24 mouse cellular contexts compared by ENCODE assay signal in genomic region chr2:126274826-126275405, GRCm38 (mm10).
DNase-seq lines count a peak whose midpoint lies in the region; ATAC-seq and TF ChIP-seq lines count a peak whose summit lies in the region.
"Had no signal": no experiment of that assay in that cellular context is flagged by ENCODE, and none has a peak within 500 bp of the region (broad histone marks: within the 10 kb centered on the region; RNA-seq: fewer than 3 reads in every experiment).

No protein-coding gene starts in this region.

- ATAC-seq in embryonic facial prominence, embryonic 14.5 days (ENCODE audit: low read depth) = no peak
- ATAC-seq in limb, embryonic 14.5 days (ENCODE audit: low FRiP score, low read depth) = peak; percentile 60
- ATAC-seq: activated CD4-positive, CD25-positive, alpha-beta regulatory T cell, adult 4 months; CD4-positive, CD25-positive, alpha-beta regulatory T cell, adult 4 months; forebrain, embryonic 15.5 days; intestine, postnatal 0 days had no signal

- no peak overlapping the region for H3K9ac ChIP-seq in CH12.LX (ENCODE audit: insufficient read depth, low read depth)
- no peak overlapping the region for H3K9ac ChIP-seq in embryonic facial prominence, embryonic 14.5 days (ENCODE audit: low read depth, low read length)
- H3K9ac ChIP-seq in limb, embryonic 14.5 days (ENCODE audit: low read depth, low read length, severe bottlenecking) = no peak overlapping the region
- H3K9ac ChIP-seq: forebrain, embryonic 12.5 days; forebrain, embryonic 15.5 days; heart, embryonic 13.5 days; hindbrain, embryonic 12.5 days; hindbrain, embryonic 15.5 days had no signal

- H3K9me3 ChIP-seq in CH12.LX (replicated peaks; ENCODE audit: low read length) = no peaks in the 10 kb centered on the region
- H3K9me3 ChIP-seq in embryonic facial prominence, embryonic 14.5 days (ENCODE audit: control insufficient read depth, low read length) = no peaks in the 10 kb centered on the region
- no peaks in the 10 kb centered on the region for H3K9me3 ChIP-seq in limb, embryonic 14.5 days (ENCODE audit: control insufficient read depth, low read length)
- H3K9me3 ChIP-seq: forebrain, embryonic 12.5 days; forebrain, embryonic 15.5 days; heart, embryonic 10.5 days; heart, embryonic 13.5 days; hindbrain, embryonic 12.5 days; hindbrain, embryonic 15.5 days had no signal

- H3K27ac ChIP-seq in gastrocnemius, adult 2 months = peak overlapping the region; percentile 67
- H3K27ac ChIP-seq in CH12.LX (ENCODE audit: insufficient read depth, low read depth) = no peak overlapping the region
- peak overlapping the region; percentile 66 for H3K27ac ChIP-seq in embryonic facial prominence, embryonic 14.5 days (replicated peaks; ENCODE audit: low read depth, low read length)
- peak overlapping the region; percentile 28; the same call in 1 of the 2 replicates for H3K27ac ChIP-seq in limb, embryonic 14.5 days (replicated peaks; ENCODE audit: low read depth, low read length)
- H3K27ac ChIP-seq: forebrain, embryonic 12.5 days; forebrain, embryonic 15.5 days; heart, adult 2 months; heart, embryonic 10.5 days; heart, embryonic 13.5 days; hindbrain, embryonic 12.5 days; hindbrain, embryonic 15.5 days had no signal

- H3K4me2 ChIP-seq in CH12.LX (ENCODE audit: insufficient read depth, low read depth, poor library complexity, severe bottlenecking) = no peak overlapping the region
- H3K4me2 ChIP-seq in embryonic facial prominence, embryonic 14.5 days (ENCODE audit: low read depth, low read length) = no peak overlapping the region
- no peak overlapping the region for H3K4me2 ChIP-seq in limb, embryonic 14.5 days (replicated peaks; ENCODE audit: low read depth, low read length, severe bottlenecking)
- H3K4me2 ChIP-seq: forebrain, embryonic 12.5 days; forebrain, embryonic 15.5 days; heart, embryonic 13.5 days; hindbrain, embryonic 12.5 days; hindbrain, embryonic 15.5 days had no signal

- no peaks in the 10 kb centered on the region for H3K27me3 ChIP-seq in CH12.LX (replicated peaks)
- no peaks in the 10 kb centered on the region for H3K27me3 ChIP-seq in embryonic facial prominence, embryonic 14.5 days (replicated peaks; ENCODE audit: control insufficient read depth, insufficient read depth, low read length)
- H3K27me3 ChIP-seq in limb, embryonic 14.5 days (ENCODE audit: control insufficient read depth, insufficient read depth, low read length) = no peaks in the 10 kb centered on the region
- H3K27me3 ChIP-seq: forebrain, embryonic 12.5 days; forebrain, embryonic 15.5 days; hindbrain, embryonic 12.5 days; hindbrain, embryonic 15.5 days had no signal

- no peak for DNase-seq in gastrocnemius, adult 2 months
- DNase-seq in gastrocnemius, postnatal 25 days = no peak
- peak; percentile 29 for DNase-seq in CH12.LX (ENCODE audit: extremely low read depth)
- DNase-seq in embryonic facial prominence, embryonic 14.5 days (ENCODE audit: low spot score) = peak; percentile 53
- peak; percentile 61 for DNase-seq in limb, embryonic 14.5 days (ENCODE audit: low spot score)
- no peak for DNase-seq in heart, postnatal 36 days
- no peak for DNase-seq in kidney, postnatal 25 days
- no peak for DNase-seq in ovary, adult 18-20 months (ENCODE audit: low spot score)
- DNase-seq: cerebellum, adult 11 months; cerebellum, adult 2 months; cerebellum, adult 9-11 months; cerebellum, postnatal 25 days; embryo, embryonic 11 days; heart, adult 2 months; heart, postnatal 14 days had no signal

- in situ Hi-C loops in CH12.LX (cut with MboI; ENCODE audit: low pct_ligation_motif_present, low pct_unique_long_range_greater_than_20kb, low sequenced_read_pairs) = no loop called here

- dilution Hi-C loops in CH12.LX (cut with MboI; ENCODE audit: extremely low pct_ligation_motif_present, extremely low pct_unique_long_range_greater_than_20kb, low sequenced_read_pairs) = no loop called here

- TF ChIP-seq POLR2A in CH12.LX (IDR thresholded peaks at IDR 0.05; ENCODE audit: low read depth, low read length) = no peak
- no peak for TF ChIP-seq POLR2A in limb, embryonic 14.5 days (IDR thresholded peaks at IDR 0.05; ENCODE audit: borderline replicate concordance, extremely low read depth, insufficient read depth, insufficient read length)

- TF ChIP-seq EP300 in CH12.LX (IDR thresholded peaks at IDR 0.05; ENCODE audit: low read length) = peak; percentile 40; the same call in 1 of the 2 replicates

- intact Hi-C loops in gastrocnemius, adult 2 months (cut with DNase I) = no loop called here
- intact Hi-C loops in heart, postnatal 36 days (cut with DNase I) = no loop called here

- peaks cover 0 to 19% of the 10 kb centered on the region in 2 experiments; a peak in 2 of 4 replicates for H3K4me1 ChIP-seq in CH12.LX (ENCODE audit: control insufficient read depth in 1 of 2, insufficient read depth in 2 of 2)
- H3K4me1 ChIP-seq in embryonic facial prominence, embryonic 14.5 days (ENCODE audit: control insufficient read depth, insufficient read depth, low read length) = peaks cover 10% of the 10 kb centered on the region
- no peaks in the 10 kb centered on the region; the same call in 1 of the 2 replicates for H3K4me1 ChIP-seq in limb, embryonic 14.5 days (ENCODE audit: control insufficient read depth, insufficient read depth, low read length)
- H3K4me1 ChIP-seq: forebrain, embryonic 12.5 days; forebrain, embryonic 15.5 days; hindbrain, embryonic 12.5 days; hindbrain, embryonic 15.5 days had no signal

- TF ChIP-seq RAD21 in CH12.LX (IDR thresholded peaks at IDR 0.05; ENCODE audit: low read depth, low read length) = no peak

- no peaks in the 10 kb centered on the region for H3K36me3 ChIP-seq in CH12.LX (replicated peaks in 1 of 2; ENCODE audit: control insufficient read depth in 1 of 2, insufficient read depth in 1 of 2, low read length in 1 of 2)
- H3K36me3 ChIP-seq in embryonic facial prominence, embryonic 14.5 days (ENCODE audit: control insufficient read depth, insufficient read depth, low read length) = no peaks in the 10 kb centered on the region
- no peaks in the 10 kb centered on the region for H3K36me3 ChIP-seq in limb, embryonic 14.5 days (ENCODE audit: control insufficient read depth, insufficient read depth, low read length)
- H3K36me3 ChIP-seq: forebrain, embryonic 12.5 days; forebrain, embryonic 15.5 days; heart, embryonic 10.5 days; heart, embryonic 13.5 days; hindbrain, embryonic 12.5 days; hindbrain, embryonic 15.5 days had no signal

- 54% methylated on average over 3 of the region's 3 CpGs for WGBS in embryonic facial prominence, embryonic 14.5 days
- WGBS in limb, embryonic 14.5 days = 49% methylated on average over 3 of the region's 3 CpGs

- no peak overlapping the region for H3K4me3 ChIP-seq in gastrocnemius, adult 2 months
- no peak overlapping the region for H3K4me3 ChIP-seq in CH12.LX (replicated peaks in 1 of 3; ENCODE audit: low read depth in 2 of 3, low read length in 2 of 3, poor library complexity in 1 of 3)
- no peak overlapping the region for H3K4me3 ChIP-seq in embryonic facial prominence, embryonic 14.5 days (ENCODE audit: low read depth, low read length)
- H3K4me3 ChIP-seq in limb, embryonic 14.5 days (replicated peaks; ENCODE audit: low read length) = no peak overlapping the region
- H3K4me3 ChIP-seq: forebrain, embryonic 12.5 days; forebrain, embryonic 15.5 days; heart, adult 2 months; heart, embryonic 10.5 days; heart, embryonic 13.5 days; hindbrain, embryonic 12.5 days; hindbrain, embryonic 15.5 days had no signal

- no peak for TF ChIP-seq CTCF in gastrocnemius, adult 2 months (IDR thresholded peaks at IDR 0.05)
- TF ChIP-seq CTCF in CH12.LX (conservative IDR thresholded peaks at IDR 0.05 in 1 of 2, IDR thresholded peaks at IDR 0.05 in 1 of 2; ENCODE audit: low read depth in 2 of 2, low read length in 2 of 2) = no peak

- H3K79me2 ChIP-seq in CH12.LX (replicated peaks; ENCODE audit: control insufficient read depth, extremely low read depth, insufficient read depth, poor library complexity, severe bottlenecking) = no peaks in the 10 kb centered on the region

TF ChIP-seq in CH12.LX, 34 proteins besides CTCF, POLR2A, EP300 and RAD21:
- TF ChIP-seq NRF1 (IDR thresholded peaks at IDR 0.05; ENCODE audit: low read depth, low read length) = no peak
- no peak for TF ChIP-seq KAT2A (IDR thresholded peaks at IDR 0.05; ENCODE audit: insufficient replicate concordance, low read length)
- no peak for TF ChIP-seq ELF1 (IDR thresholded peaks at IDR 0.05; ENCODE audit: low read depth, low read length)
- no peak for TF ChIP-seq E2F4 (IDR thresholded peaks at IDR 0.05; ENCODE audit: insufficient replicate concordance, low read depth, low read length)
- no peak for TF ChIP-seq MYC (IDR thresholded peaks at IDR 0.05; ENCODE audit: low read depth, low read length)
- no peak for TF ChIP-seq ETS1 (conservative IDR thresholded peaks at IDR 0.05; ENCODE audit: low read depth, low read length)
- TF ChIP-seq IRF4 (IDR thresholded peaks at IDR 0.05; ENCODE audit: low read depth, low read length) = no peak
- no peak for TF ChIP-seq CHD1 (IDR thresholded peaks at IDR 0.05; ENCODE audit: low read depth, low read length)
- TF ChIP-seq GABPA (IDR thresholded peaks at IDR 0.05; ENCODE audit: insufficient replicate concordance, low read depth, low read length) = no peak

Comparison
In these comparisons a context has a peak if more than half of its experiments do, and no peak if none do; other contexts are left out.
1. DNase-seq: peak in CH12.LX (single experiment), embryonic facial prominence, embryonic 14.5 days (single experiment) and limb, embryonic 14.5 days (single experiment); none in gastrocnemius, adult 2 months (single experiment), gastrocnemius, postnatal 25 days (single experiment), heart, postnatal 36 days (0 of 2), kidney, postnatal 25 days (0 of 2) and ovary, adult 18-20 months (single experiment).